Mouse (Mus musculus) stomach, adult 2 months (tissue): Measurements from ENCODE around the gene Helb. TPM values are rescaled to one million over a fixed set of nuclear protein-coding genes. Genes with fewer than 3 reads are reported as not detected.

ENCODE experiments used
- polyA plus RNA-seq: library from polyadenylated mRNA; depleted of rRNA; stranded (reverse); fragments of >200 nt; gene quantifications from 2 replicates; pipeline ENCODE4 v1.2.3, GENCODE M21; 2012; rRNA removed

Gene Helb
- 1.1 and 1.2 TPM in 2 replicates for polyA plus RNA-seq

GRCm38 (mm10) chr10:120112507-120113396 lies at the start of gene Helb:
Gene Helb (minus strand): TSS chr10:120112987.

Other genes with a start within 250 kb of the Helb start
- gene Tmbim4, start 88.6 kb upstream of the Helb start, polyA plus RNA-seq, result 202 and 319 TPM in 2 replicates
- 0.58 and 0.70 TPM in 2 replicates for gene Irak3, start 89.1 kb upstream of the Helb start, polyA plus RNA-seq
- 0.84 and 2.0 TPM in 2 replicates for gene Llph, start 114.1 kb upstream of the Helb start, polyA plus RNA-seq